Mouse (Mus musculus) ES-Bruce4 (cell line): ENCODE measurements around the gene Sdk2. TPM values are rescaled to one million over a fixed set of nuclear protein-coding genes. Genes with fewer than 3 reads are reported as not detected.
A peak's percentile ranks its signal among the peaks of the same experiment; 100 is the strongest.

Experiments
- H3K27ac ChIP-seq: 2 replicates; pipeline ENCODE4 v1.5.1; 2012; ENCODE audit warnings: low read length, inconsistent platforms; ENCODE audit not compliant: insufficient read depth
- H3K27me3 ChIP-seq: 2 replicates; pipeline ENCODE4 v1.6.1; 2012; ENCODE audit warnings: mild to moderate bottlenecking, low read length, inconsistent platforms; ENCODE audit not compliant: control insufficient read depth, poor library complexity, insufficient read depth, severe bottlenecking
- H3K36me3 ChIP-seq: 2 replicates; pipeline ENCODE4 v1.6.1; 2012; ENCODE audit warnings: inconsistent platforms, mild to moderate bottlenecking, low read length, moderate library complexity; ENCODE audit not compliant: control insufficient read depth, poor library complexity, insufficient read depth, severe bottlenecking
- H3K4me1 ChIP-seq: one replicate; pipeline ENCODE4 v1.8.1; 2011; ENCODE audit warnings: low read length; ENCODE audit not compliant: control insufficient read depth, insufficient read depth
- H3K4me3 ChIP-seq: 2 replicates; pipeline ENCODE4 v1.5.1; 2011; ENCODE audit warnings: low read depth, mild to moderate bottlenecking, low read length
- H3K9ac ChIP-seq: 2 replicates; pipeline ENCODE4 v1.6.1; 2012; ENCODE audit warnings: low read depth, mild to moderate bottlenecking, inconsistent platforms; ENCODE audit not compliant: poor library complexity, severe bottlenecking
- H3K9me3 ChIP-seq: replicated peaks from 2 replicates; pipeline ENCODE4 v1.6.1; 2012; ENCODE audit warnings: mild to moderate bottlenecking, low read length, inconsistent platforms; ENCODE audit not compliant: control insufficient read depth, poor library complexity, insufficient read depth, severe bottlenecking
- CTCF ChIP-seq: IDR thresholded peaks from one replicate; pipeline ENCODE4 v1.8.1; 2011; ENCODE audit warnings: low read depth, low read length
- EP300 ChIP-seq: IDR thresholded peaks from 2 replicates; pipeline ENCODE4 v1.6.1; 2011; ENCODE audit warnings: low read depth, low read length; ENCODE audit not compliant: insufficient read depth
- POLR2A ChIP-seq: IDR thresholded peaks from one replicate; pipeline ENCODE4 v1.8.1; 2011; ENCODE audit warnings: low read length; ENCODE audit not compliant: insufficient read depth
- polyA plus RNA-seq: library from polyadenylated mRNA; stranded (reverse); fragments of >200 nt; gene quantifications from 2 replicates; pipeline ENCODE4 v1.2.4, GENCODE M21; 2011; ENCODE audit warnings: low read depth; ENCODE audit not compliant: missing spikeins, insufficient read depth, insufficient read length

The Sdk2 gene
- polyA plus RNA-seq, 1 experiment = 0.87 TPM

DNA sequence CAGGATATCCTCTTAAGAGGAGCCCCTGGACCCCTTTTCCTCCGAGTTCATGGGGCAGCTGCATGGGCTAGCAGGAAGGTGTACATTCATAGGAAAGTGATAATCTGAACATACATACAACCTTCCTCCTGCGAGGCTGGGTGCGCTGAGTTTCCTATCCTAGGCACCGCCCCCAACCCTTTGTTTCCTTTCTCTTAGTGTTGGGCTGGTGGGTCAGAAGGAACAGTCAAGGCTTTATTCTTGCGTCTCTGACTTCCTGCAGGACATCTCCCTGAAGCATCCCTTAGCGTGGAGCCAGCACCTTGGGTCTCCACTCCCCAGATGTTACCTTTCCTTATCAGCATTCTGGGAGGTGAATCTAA, 287.2 kb downstream of the Sdk2 start:
- Histone ChIP-seq H3K4me1 (peaks cover 6% of the 10 kb centered on the region), H3K36me3 (no peaks in the 10 kb centered on the region), H3K4me3 (peak overlapping the region; percentile 36), H3K27ac (no peak overlapping the region), H3K27me3 (no peaks in the 10 kb centered on the region), H3K9me3 (no peaks in the 10 kb centered on the region), H3K9ac (0 out of 2 replicates have a peak overlapping the region, but pooled peaks have one; percentile 6)
- TF ChIP-seq CTCF = no peak
- TF ChIP-seq EP300 = no peak
- TF ChIP-seq POLR2A = no peak

- TF ChIP-seq POLR2A = no peak
- no peak for TF ChIP-seq EP300
- Histone ChIP-seq H3K9me3 (no peaks in the 10 kb centered on the region), H3K9ac (0 out of 2 replicates have a peak overlapping the region, but pooled peaks have one; percentile 6), H3K4me1 (peaks cover 4% of the 10 kb centered on the region), H3K36me3 (no peaks in the 10 kb centered on the region), H3K4me3 (peak overlapping the region; percentile 36), H3K27me3 (no peaks in the 10 kb centered on the region), H3K27ac (no peak overlapping the region)
These were observed 287.8 kb downstream of the Sdk2 start for GRCm38 (mm10) chr11:113778733-113779679.

DNA sequence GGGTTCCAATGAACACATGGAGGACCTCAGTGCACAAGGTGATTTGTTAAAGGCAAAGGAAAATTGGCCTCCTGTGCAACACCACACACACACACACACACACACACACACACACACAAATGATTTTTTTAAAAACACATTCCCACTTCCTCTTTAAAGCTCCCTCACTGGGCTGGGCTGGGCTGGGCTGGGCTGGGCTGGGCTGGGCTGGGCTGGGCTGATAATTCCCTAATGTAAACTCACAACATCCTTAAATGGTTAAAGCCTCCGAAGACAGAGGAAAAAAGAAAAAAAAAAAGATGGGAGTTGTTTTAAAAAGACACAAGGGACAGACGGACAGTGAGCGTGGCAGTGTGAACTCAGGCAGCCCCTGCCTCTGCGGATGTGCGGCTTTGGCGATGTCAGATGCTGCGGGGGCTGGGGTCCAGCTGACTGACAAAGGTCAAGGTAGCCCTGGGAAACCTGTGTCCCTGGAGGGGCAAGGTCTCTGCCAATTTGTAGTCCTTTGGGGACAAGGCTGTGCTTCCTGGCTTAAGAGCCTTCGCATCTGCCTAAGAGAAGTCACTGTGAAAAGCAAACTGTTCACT, 288.9 kb downstream of the Sdk2 start:
- Histone ChIP-seq H3K9me3 (no peaks in the 10 kb centered on the region), H3K27me3 (no peaks in the 10 kb centered on the region), H3K4me3 (no peak overlapping the region), H3K27ac (no peak overlapping the region), H3K36me3 (no peaks in the 10 kb centered on the region), H3K9ac (no peak overlapping the region), H3K4me1 (peaks cover 4% of the 10 kb centered on the region)
- TF ChIP-seq POLR2A (no peak), EP300 (no peak), CTCF (no peak)

- Histone ChIP-seq H3K4me1 (peaks cover 4% of the 10 kb centered on the region), H3K27ac (no peak overlapping the region), H3K9ac (no peak overlapping the region), H3K4me3 (no peak overlapping the region), H3K9me3 (no peaks in the 10 kb centered on the region), H3K36me3 (no peaks in the 10 kb centered on the region), H3K27me3 (no peaks in the 10 kb centered on the region)
- TF ChIP-seq CTCF = no peak
- TF ChIP-seq POLR2A = no peak
These were observed 289.9 kb downstream of the Sdk2 start for GRCm38 (mm10) chr11:113776851-113777511.

DNA sequence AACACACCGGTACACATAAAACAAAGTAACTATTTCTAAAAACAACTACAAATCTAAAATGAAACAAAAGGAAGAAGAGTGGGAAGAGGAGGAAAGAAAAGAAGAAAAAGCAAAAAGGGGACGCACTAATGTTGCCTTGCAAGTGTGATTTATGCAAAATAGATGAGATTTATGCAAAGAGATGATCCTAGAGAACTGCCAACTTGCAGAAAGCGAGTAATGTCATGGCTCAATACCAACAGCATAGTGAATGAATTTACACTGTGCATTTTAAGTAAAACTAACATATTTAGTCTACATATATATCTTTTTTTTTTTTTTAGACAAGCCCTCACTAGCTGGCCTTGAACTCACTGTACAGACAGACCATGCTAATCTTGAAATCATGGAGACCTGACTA, 292.1 kb downstream of the Sdk2 start:
- H3K36me3 ChIP-seq = no peaks in the 10 kb centered on the region
- no peaks in the 10 kb centered on the region for H3K27me3 ChIP-seq
- H3K4me1 ChIP-seq = no peaks in the 10 kb centered on the region
- H3K27ac ChIP-seq = no peak overlapping the region
- no peaks in the 10 kb centered on the region for H3K9me3 ChIP-seq
- no peak overlapping the region for H3K9ac ChIP-seq
- H3K4me3 ChIP-seq = no peak overlapping the region
- TF ChIP-seq EP300 = no peak
- TF ChIP-seq CTCF = no peak
- TF ChIP-seq POLR2A = no peak
